Mouse (Mus musculus) hindbrain, embryonic 16.5 days (tissue): Measurements from ENCODE around the gene Tlcd2. TPM values are rescaled to one million over a fixed set of nuclear protein-coding genes. Genes with fewer than 3 reads are reported as not detected.

Experiments used
- ATAC-seq: fragments of 200-750 bp; cut with Nextera tagmentation; 2 replicates; pipeline ENCODE4 v1.8.0; 2017; ENCODE audit warnings: moderate TSS enrichment, moderate library complexity
- H3K27ac ChIP-seq: fragments of 300-500 bp; sonication (generic); 2 replicates; pipeline ENCODE4 v1.5.1; 2014; ENCODE audit warnings: low read depth, mild to moderate bottlenecking, control low read depth, low read length, moderate library complexity
- H3K27me3 ChIP-seq: fragments of 300-500 bp; sonication (generic); replicated peaks from 2 replicates; pipeline ENCODE4 v1.6.1; 2014; ENCODE audit warnings: low read length; ENCODE audit not compliant: control insufficient read depth, insufficient read depth
- H3K36me3 ChIP-seq: fragments of 300-500 bp; sonication (generic); 2 replicates; pipeline ENCODE4 v1.6.1; 2014; ENCODE audit warnings: mild to moderate bottlenecking, low read length, moderate library complexity, mixed read lengths; ENCODE audit not compliant: control insufficient read depth, insufficient read depth
- H3K4me1 ChIP-seq: fragments of 300-500 bp; sonication (generic); 2 replicates; pipeline ENCODE4 v1.6.1; 2014; ENCODE audit warnings: low read depth, low read length; ENCODE audit not compliant: control insufficient read depth, insufficient read depth
- H3K4me2 ChIP-seq: fragments of 300-500 bp; sonication (generic); 2 replicates; pipeline ENCODE4 v1.6.1; 2014; ENCODE audit warnings: mild to moderate bottlenecking, low read length, control low read depth, moderate library complexity
- H3K4me3 ChIP-seq: fragments of 300-500 bp; sonication (generic); 2 replicates; pipeline ENCODE4 v1.5.1; 2014; ENCODE audit warnings: mild to moderate bottlenecking, low read length, control low read depth, moderate library complexity
- H3K9ac ChIP-seq: fragments of 300-500 bp; sonication (generic); 2 replicates; pipeline ENCODE4 v1.6.1; 2014; ENCODE audit warnings: low read depth, mild to moderate bottlenecking, control low read depth, low read length, moderate library complexity
- H3K9me3 ChIP-seq: fragments of 300-500 bp; sonication (generic); 2 replicates; pipeline ENCODE4 v1.6.1; 2014; ENCODE audit warnings: mild to moderate bottlenecking, low read length, moderate library complexity; ENCODE audit not compliant: control insufficient read depth
- WGBS: fragments of 180-500 bp; shearing (Covaris S2); extraction: QIAGEN DNeasy Blood & Tissue Kit; methylation state at CpG from one replicate; pipeline ENCODE4 v1.1.7; 2014; 5-methylcytosine and 5-hydroxymethylcytosine counted together
- polyA plus RNA-seq: library from polyadenylated mRNA; unstranded; fragments of >200 nt; fragmentation: Nextera tagmentation; extraction: Ambion mirVana; gene quantifications from 2 replicates; pipeline ENCODE4 v1.2.1, GENCODE M21; 2015

Tlcd2 gene
- polyA plus RNA-seq = 2.0 and 2.9 TPM in 2 replicates

DNA sequence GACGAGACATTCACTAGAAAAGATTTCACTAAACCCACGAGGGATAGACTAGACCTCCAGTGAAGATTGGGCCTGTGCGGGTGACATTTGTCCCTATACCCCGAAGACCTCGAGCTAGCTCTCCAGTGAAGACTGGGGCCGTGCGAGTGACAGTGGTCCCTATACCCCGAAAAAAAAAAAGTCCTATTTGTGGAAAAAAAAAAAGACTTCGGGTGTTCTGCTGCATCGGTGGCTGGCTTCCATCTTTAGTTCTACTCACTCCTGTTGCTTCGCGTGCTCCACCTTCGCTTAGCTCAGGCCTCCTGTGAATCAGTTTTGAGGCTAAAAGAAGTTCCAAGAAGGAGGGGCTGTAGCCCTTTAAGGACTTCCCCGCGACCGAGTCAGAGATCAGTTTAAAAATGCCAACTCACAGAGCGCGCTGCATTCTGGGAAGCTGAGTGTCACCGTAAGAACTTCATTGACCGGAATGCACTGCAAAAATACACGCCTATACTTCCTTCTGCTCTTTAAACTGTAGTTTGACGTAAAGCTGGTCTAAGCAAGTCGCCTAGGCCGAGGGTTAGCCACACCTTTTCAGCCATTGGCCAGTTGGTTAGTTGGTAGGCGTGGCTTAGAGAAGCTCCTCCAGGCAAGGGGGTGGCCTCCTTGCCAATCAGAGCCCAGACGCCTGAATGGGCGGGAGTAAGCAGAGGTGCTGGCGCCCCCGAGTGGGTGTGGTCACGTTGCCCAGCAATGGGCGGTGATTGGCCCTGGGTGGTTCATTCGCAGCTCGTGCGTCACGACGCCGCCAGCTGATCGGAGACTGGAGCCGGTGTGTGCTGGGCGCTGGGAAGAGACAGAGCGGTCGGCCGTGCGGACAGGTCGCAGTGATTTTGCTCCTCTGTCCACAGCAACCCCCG is at the start of gene Tlcd2:
Gene Tlcd2 (plus strand): TSS at position 872 of the 899 bp plus-strand sequence.
- Histone ChIP-seq H3K27me3 (no peaks in the 10 kb centered on the region), H3K4me2 (peak within 1 kb of the TSS; percentile 78), H3K36me3 (peaks cover 10% of the 10 kb centered on the region), H3K27ac (peak within 1 kb of the TSS; percentile 82), H3K9me3 (no peaks in the 10 kb centered on the region), H3K4me1 (peaks cover 23% of the 10 kb centered on the region), H3K9ac (peak within 1 kb of the TSS; percentile 86), H3K4me3 (peak within 1 kb of the TSS; percentile 86)
- under 1% methylated on average over 46 of the region's 46 CpGs for WGBS
- ATAC-seq = peak; percentile 97

DNA sequence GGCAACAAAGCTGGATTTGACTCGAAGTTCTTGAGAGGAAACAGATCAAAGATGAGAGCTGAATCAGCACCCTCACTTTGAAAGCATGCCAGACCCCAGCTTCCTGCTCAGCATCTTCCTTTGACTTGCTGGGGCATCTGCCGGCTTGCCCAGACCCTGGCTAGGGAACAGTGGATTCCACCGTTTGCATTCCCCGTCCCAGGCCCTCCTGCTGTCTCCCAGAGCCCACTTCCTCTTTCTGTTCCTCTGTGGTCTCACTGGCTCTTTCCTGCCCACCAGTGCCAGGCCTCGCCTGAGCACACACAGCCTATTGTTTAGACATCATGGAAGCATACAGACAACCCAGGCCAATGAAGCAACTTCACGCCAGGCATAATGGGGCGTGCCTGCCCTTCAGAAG is 46.4 kb upstream of the Tlcd2 start:
- Histone ChIP-seq H3K36me3 (no peaks in the 10 kb centered on the region), H3K4me2 (no peak overlapping the region), H3K4me1 (no peaks in the 10 kb centered on the region), H3K9me3 (no peaks in the 10 kb centered on the region), H3K4me3 (no peak overlapping the region), H3K27me3 (no peaks in the 10 kb centered on the region), H3K9ac (no peak overlapping the region), H3K27ac (no peak overlapping the region)
- 48% methylated on average over 7 of the region's 7 CpGs for WGBS
- no peak for ATAC-seq

DNA sequence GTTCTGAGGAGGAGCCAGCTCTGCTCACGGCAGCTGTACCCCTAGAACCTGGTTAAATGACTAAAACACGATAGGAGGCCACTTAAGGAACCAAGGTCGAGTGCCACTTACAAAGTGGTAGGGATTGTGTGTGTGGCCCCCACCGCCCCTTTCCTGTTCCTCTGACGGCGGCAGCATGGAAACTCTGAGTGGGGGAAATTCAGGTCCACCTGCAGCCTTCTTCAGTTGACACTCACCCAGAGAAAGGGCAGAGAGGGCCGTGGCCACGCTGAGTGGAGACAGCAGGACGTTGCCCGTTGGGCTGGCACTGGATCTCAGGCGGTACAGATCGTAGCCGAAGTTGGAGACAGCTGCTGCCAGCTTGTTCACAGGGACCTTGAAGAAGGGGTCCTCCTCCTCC is 45.5 kb upstream of the Tlcd2 start:
- no peak overlapping the region for H3K4me2 ChIP-seq
- 85% methylated on average over 13 of the region's 13 CpGs for WGBS
- no peak overlapping the region for H3K9ac ChIP-seq
- H3K9me3 ChIP-seq = no peaks in the 10 kb centered on the region
- no peaks in the 10 kb centered on the region for H3K4me1 ChIP-seq
- H3K27ac ChIP-seq = no peak overlapping the region
- no peak for ATAC-seq
- no peaks in the 10 kb centered on the region for H3K36me3 ChIP-seq
- no peaks in the 10 kb centered on the region for H3K27me3 ChIP-seq
- no peak overlapping the region for H3K4me3 ChIP-seq

DNA sequence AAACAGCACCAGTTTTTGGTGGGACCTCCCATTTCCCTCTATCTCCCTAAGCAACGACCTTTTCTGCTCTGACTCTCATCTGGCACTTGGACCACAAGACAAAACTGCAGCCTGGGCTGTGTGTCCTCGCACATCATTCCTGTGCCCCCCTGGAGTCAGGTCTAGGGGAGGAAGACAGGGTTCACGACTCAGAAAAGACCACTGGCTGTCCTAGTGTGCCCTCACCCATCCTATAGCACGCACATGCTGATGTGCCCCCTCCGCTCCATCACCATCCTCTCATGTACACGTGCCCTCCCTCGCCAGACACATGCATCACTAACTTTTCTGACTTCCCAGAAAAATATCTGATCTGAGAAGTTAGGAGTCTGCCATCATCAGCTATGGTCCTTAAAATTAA is 41.5 kb upstream of the Tlcd2 start:
- H3K4me1 ChIP-seq = no peaks in the 10 kb centered on the region
- no peaks in the 10 kb centered on the region for H3K36me3 ChIP-seq
- no peak overlapping the region for H3K9ac ChIP-seq
- no peak for ATAC-seq
- H3K4me2 ChIP-seq = no peak overlapping the region
- no peaks in the 10 kb centered on the region for H3K9me3 ChIP-seq
- no peak overlapping the region for H3K4me3 ChIP-seq
- 78% methylated on average over 7 of the region's 7 CpGs for WGBS
- H3K27me3 ChIP-seq = no peaks in the 10 kb centered on the region
- H3K27ac ChIP-seq = no peak overlapping the region

DNA sequence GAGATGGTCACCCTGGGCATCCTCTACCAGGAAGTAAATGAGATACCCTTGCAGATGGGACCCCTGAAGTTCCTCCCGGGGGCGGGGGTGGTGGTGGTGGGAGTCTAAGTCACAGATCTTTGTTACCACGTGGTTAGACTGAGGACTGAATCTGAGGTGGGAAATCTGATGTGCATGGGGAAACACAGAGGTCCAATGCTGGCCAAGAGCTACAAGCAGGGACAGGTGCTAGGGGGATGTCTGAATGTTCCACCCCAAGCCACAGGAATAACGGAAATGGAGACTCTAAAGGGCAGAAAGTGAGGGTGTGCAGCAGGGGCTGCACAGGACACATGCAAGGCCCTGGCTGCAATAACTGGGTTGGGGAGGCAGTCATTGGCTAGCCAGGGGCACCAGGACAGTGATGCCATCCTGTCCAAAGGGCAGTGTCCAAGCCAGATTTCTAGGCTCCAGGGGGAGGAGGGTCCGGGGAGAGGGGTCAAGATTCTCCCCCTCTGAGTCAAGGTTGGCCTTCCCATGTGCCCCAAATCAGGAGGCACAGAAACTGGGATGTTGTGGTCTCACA is 40.6 kb upstream of the Tlcd2 start:
- no peak overlapping the region for H3K9ac ChIP-seq
- WGBS = 72% methylated on average over 5 of the region's 5 CpGs
- H3K4me3 ChIP-seq = no peak overlapping the region
- no peak overlapping the region for H3K27ac ChIP-seq
- H3K27me3 ChIP-seq = no peaks in the 10 kb centered on the region
- H3K4me2 ChIP-seq = no peak overlapping the region
- no peaks in the 10 kb centered on the region for H3K4me1 ChIP-seq
- no peaks in the 10 kb centered on the region for H3K9me3 ChIP-seq
- H3K36me3 ChIP-seq = no peaks in the 10 kb centered on the region
- ATAC-seq = no peak

DNA sequence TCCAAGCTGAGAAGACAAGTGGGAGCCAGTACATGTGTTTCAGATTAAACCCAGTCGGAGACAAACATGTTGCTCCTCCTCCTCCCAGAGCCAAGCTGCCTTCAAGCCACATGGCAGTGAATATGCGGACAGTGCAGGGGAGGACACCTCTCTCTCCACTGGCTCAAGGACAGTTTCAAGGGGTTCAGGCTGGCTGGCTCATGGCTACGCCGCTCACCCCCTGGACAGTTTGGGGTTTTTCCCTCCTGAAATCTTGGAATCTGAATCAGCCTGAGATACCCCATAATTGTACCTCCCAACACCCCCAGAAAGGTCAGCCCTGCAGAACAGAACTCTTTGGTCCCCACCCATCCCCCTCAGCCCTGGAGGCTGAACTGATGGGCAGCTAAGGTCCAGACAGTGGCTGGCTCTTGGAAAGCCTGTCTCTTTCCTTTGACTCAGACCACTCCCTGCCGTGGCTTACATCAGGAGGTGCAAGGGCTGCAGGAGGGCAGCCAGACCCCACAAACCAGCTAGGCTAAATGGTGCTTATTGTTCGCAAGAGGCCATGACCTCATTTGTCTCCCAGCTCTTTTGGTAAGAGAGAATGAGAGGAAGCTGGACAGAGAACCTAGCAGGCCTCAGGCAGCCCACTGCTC is 40.0 kb upstream of the Tlcd2 start:
- H3K4me1 ChIP-seq = no peaks in the 10 kb centered on the region
- H3K27ac ChIP-seq = no peak overlapping the region
- H3K4me3 ChIP-seq = no peak overlapping the region
- no peak overlapping the region; the same call in 1 of the 2 replicates for H3K9ac ChIP-seq
- no peaks in the 10 kb centered on the region for H3K27me3 ChIP-seq
- no peaks in the 10 kb centered on the region for H3K36me3 ChIP-seq
- 42% methylated on average over 6 of the region's 6 CpGs for WGBS
- no peaks in the 10 kb centered on the region for H3K9me3 ChIP-seq
- 0 out of 2 replicates have a peak overlapping the region, but pooled peaks have one; percentile 7 for H3K4me2 ChIP-seq
- no peak for ATAC-seq

DNA sequence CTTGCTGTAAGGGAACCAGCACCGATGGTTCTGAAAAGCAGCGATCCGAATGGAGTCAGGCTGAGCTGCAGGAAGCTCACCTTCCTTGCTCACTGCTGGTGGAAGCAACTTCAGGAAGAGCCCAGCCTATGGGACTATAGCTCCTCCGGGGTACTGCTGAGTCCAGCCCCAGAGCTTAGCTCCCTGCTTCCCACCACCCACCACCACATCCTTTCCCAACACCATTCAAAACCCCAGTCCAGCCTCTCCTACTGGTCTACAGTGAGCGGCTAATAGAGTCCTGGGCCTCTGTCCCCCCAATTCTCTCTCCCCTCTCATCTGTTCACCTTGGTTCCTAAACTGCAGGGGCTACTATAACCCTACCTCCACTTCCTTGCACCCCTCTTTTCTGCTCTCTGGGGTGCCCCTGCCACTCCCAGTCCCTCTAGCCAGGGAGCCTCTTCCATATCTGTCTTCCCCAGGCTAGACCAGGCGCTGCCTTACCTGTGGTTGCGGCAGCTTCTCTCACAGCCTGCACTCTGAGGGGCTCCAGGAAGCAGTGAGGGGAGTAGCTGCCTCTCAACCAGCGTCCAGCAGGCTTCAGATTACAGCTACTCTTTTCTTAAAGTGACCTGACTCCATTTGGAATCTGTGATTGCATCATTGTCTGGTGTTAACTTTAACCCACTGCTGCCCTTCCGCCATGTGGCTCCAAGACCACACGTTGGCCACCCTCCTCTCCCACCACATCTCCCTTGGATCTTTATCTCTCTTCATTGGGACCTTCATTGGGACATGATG is 39.3 kb upstream of the Tlcd2 start, which contains the start of gene Serpinf1:
Gene Serpinf1 (minus strand): TSS at position 689 of the 780 bp plus-strand sequence.
- Histone ChIP-seq H3K4me2 (0 out of 2 replicates have a peak within 1 kb of the TSS, but pooled peaks have one; percentile 7), H3K9me3 (no peaks in the 10 kb centered on the region), H3K36me3 (no peaks in the 10 kb centered on the region), H3K27me3 (no peaks in the 10 kb centered on the region), H3K9ac (no peak within 1 kb of the TSS; the same call in 1 of the 2 replicates), H3K4me1 (no peaks in the 10 kb centered on the region), H3K27ac (no peak within 1 kb of the TSS), H3K4me3 (no peak within 1 kb of the TSS)
- no peak for ATAC-seq
- 45% methylated on average over 10 of the region's 10 CpGs for WGBS

DNA sequence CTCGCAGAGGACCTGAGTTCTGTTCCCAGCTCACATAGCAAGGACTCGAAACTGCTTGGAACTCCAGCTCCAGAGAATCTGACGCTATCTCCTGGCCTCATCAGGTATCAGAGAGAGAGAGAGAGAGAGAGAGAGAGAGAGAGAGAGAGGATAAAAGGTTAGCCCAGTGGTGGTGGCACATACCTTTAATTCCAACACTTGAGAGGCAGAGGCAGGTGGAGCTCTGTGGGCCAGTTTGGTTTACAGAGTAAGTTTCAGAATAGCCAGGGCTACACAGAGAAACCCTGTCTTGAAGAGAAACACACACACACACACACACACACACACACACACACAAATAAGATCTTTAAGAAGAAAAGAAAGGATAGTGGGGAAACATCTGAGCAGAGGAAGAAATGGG is 38.4 kb upstream of the Tlcd2 start:
- WGBS = 82% methylated on average over 3 of the region's 3 CpGs
- H3K36me3 ChIP-seq = no peaks in the 10 kb centered on the region
- H3K4me1 ChIP-seq = no peaks in the 10 kb centered on the region
- H3K27me3 ChIP-seq = no peaks in the 10 kb centered on the region
- no peak for ATAC-seq
- H3K9me3 ChIP-seq = no peaks in the 10 kb centered on the region
- H3K27ac ChIP-seq = no peak overlapping the region
- H3K9ac ChIP-seq = no peak overlapping the region
- no peak overlapping the region for H3K4me3 ChIP-seq
- no peak overlapping the region for H3K4me2 ChIP-seq
